Mouse (Mus musculus) cerebellum, adult 18-20 months (tissue): ENCODE results near the gene Nrp1.

Experiments used
- DNase-seq, 2 experiments: peaks; one replicate each; pipeline ENCODE4 v3.0.0; 2021

Gene Nrp1

GRCm38 (mm10) chr8:128511732-128512131, 153.3 kb downstream of the Nrp1 start:
- no peak for DNase-seq

DNA sequence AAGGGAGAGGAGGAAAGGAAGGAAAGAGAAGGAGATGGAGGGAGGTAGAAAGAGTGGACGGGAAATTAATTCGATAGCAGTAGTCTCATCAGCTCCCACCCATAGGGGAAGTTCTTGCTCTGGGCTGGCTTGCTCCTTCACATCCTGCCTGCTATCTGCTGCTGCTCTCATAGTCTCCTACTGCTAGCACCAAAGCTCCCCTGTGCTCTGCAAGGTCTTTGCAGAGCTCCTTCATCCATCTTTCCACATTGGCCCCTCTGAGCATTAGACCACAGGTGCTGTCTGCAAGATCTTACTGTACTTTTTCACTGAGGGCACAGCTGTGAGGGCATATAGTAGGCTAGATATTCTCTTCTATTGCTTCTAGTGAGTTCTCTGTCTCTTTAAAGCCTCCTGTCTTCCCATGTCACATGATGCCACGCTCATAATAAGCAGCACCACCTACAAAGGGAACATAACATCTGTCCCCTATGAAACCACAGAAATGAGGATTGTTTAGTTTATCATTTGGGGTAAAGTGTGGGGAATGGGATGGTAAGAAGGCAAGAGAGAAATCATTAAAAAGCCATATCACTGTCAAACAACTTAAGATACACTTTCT, 158.5 kb downstream of the Nrp1 start:
- DNase-seq, result no peak

DNA sequence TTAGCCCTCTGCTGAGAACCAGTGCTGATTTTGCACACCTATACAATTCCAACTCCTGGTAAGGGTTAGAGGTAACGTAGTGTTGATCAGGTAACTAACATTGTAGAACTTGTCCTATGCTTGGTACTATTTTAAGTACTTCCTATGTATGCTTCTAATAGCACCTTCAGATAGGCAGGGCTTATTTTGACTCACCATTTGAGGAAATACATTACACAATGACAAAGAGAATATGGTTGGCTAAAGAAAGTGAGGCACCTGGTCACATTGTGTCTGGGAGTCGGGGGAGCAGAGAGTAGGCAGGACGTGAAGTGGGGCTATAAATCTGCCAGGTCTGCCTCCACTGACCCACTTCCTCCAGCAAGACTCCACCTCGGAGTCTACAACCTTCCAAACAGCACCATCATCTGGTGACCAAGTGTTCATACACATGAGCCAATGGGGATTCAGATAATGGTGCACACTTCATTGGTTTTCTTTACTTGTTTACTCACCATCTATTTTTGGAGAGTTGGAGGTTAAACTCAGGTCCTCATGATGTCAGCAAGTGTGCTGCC, 159.2 kb downstream of the Nrp1 start:
- DNase-seq, result no peak

GRCm38 (mm10) chr8:128519366-128519765, 161.0 kb downstream of the Nrp1 start:
- DNase-seq, result no peak

DNA sequence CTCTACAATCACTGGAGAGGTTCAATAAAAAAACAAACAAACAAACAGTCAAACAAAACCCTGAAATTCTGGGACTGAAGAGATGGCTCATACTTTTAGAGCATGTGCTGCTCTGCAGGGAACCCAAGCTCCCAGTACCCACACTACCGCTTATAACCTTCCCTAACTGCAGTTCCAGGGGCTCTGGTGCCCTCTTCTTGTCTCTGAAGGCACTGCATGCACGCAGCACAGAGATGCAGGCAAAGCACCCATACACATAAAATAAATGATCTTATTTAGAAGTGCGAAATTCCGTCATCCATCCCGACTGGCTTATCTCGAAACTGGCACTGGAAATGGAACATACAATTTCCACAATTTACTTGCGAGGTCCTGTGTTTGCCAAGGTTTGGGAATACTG, 165.4 kb downstream of the Nrp1 start:
- no peak for DNase-seq

DNA sequence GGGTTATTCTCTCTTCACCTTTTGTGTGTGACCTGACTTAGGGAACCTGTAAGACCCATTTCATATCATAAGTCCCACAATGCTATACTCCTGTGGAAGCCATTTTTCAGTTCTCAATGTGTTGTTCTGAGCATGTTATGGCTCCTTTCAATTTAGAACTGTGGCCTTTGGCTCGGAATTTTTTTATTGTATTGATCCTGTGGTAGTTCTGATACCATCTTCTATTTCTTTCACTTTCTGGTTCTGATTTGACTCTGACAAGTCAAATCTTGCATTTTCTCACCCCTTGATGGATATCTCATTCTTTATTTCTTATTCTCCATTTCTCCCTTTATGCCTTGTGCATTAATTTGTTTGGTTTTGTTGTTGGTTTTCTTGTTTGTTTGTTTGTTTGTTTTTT, 167.5 kb downstream of the Nrp1 start:
- no peak for DNase-seq

GRCm38 (mm10) chr8:128528591-128529383, 170.4 kb downstream of the Nrp1 start:
- no peak for DNase-seq

- no peak for DNase-seq
Measured at GRCm38 (mm10) chr8:128534442-128534871, 176.1 kb downstream of the Nrp1 start.

DNA sequence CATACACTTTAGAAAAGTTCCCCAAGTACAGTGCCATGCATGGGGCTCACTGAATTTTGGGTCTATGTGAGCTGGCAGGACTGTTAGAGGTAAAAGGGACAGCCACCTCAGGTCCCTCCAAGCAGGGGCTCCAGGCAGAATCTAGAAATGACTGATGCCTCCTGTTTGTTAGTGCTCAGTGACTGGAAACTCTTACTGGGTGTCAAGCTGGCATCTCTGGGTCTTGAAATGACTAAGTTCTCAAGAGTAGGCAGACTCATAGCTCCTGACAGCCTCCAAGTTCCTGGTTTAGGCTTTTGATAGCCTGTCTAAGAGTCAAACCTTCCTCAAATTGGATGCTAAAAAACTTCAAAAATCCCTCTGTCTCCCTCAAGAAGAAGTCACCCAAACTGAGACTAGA, 177.3 kb downstream of the Nrp1 start:
- DNase-seq, result no peak

DNA sequence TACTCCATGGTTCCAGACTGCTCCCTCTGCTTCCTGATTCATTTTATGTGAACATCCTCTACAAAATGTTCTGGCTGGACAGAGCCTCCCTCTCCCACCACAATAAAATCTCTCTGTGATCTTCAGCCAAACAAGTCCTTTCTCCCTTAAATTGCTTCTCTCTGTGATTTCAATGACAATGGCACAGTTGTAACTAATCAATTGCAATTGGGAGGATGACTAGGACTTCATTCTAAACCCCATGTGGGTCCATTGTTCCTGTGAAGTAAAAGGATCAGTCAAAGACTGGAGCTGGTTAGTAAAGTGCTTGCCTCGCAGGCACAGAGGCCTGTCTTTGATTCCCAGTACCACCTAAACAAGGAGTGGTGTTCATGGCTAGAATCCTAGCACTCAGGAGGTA, 180.0 kb downstream of the Nrp1 start:
- no peak for DNase-seq

GRCm38 (mm10) chr8:128541355-128542090, 183.1 kb downstream of the Nrp1 start:
- DNase-seq, result no peak

- DNase-seq, result no peak
Measured at GRCm38 (mm10) chr8:128544128-128544846, 185.9 kb downstream of the Nrp1 start.

- DNase-seq, result no peak
Measured at GRCm38 (mm10) chr8:128546287-128546686, 187.9 kb downstream of the Nrp1 start.

DNA sequence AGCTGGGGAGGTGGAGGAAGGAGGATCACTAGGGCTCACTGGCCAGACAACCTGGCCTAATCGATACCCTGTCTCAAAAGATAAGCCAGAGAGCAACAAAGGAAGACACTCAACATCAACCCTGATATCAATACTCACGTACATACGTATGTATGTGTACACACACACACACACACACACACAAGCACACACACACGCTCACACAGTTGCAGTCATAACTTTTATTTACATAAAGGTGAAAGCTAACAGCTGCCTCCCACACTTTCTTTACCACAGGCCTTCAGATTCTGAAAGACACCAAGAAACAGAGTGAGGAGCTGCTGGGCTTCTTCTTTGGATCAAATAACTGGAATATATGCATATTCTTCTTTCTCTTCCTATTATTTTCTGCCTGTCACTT, 189.0 kb downstream of the Nrp1 start:
- no peak for DNase-seq

- no peak for DNase-seq
Measured at GRCm38 (mm10) chr8:128549738-128550137, 191.3 kb downstream of the Nrp1 start.

GRCm38 (mm10) chr8:128551421-128552139, 193.2 kb downstream of the Nrp1 start:
- peak; percentile 49 to 59 for DNase-seq
